Mouse (Mus musculus) embryo, embryonic 11.5 days (tissue): ENCODE measurements around the gene Dppa1.
A peak's percentile ranks its signal among the peaks of the same experiment; 100 is the strongest.
"Not testable (repeated sequence)": the region's sequence is repeated elsewhere in the genome, so short reads cannot be mapped to it uniquely, and the experiment has no call there.

Experiments
- DNase-seq: peaks from one replicate; pipeline ENCODE4 v3.0.0-alpha.2; 2012; ENCODE audit warnings: low read depth, low spot score

Gene Dppa1

GRCm38 (mm10) chr11:46629211-46629795, at the start of gene Dppa1:
Dppa1 (minus strand) TSS chr11:46629261.
- peak; percentile 3 for DNase-seq

- DNase-seq = no peak
Measured at GRCm38 (mm10) chr11:46667938-46668337, 38.9 kb upstream of the Dppa1 start.

GRCm38 (mm10) chr11:46667105-46667504, 38.0 kb upstream of the Dppa1 start:
- no peak for DNase-seq

GRCm38 (mm10) chr11:46665599-46666522, 36.8 kb upstream of the Dppa1 start:
- no peak for DNase-seq

GRCm38 (mm10) chr11:46663215-46663614, 34.2 kb upstream of the Dppa1 start:
- no peak for DNase-seq

GRCm38 (mm10) chr11:46652476-46652875, 23.4 kb upstream of the Dppa1 start:
- DNase-seq = no peak

GRCm38 (mm10) chr11:46649655-46650054, 20.6 kb upstream of the Dppa1 start:
- not testable (repeated sequence) for DNase-seq

- no peak for DNase-seq
Measured at GRCm38 (mm10) chr11:46644824-46645223, 15.8 kb upstream of the Dppa1 start.

GRCm38 (mm10) chr11:46636568-46636967, 7.5 kb upstream of the Dppa1 start:
- DNase-seq = no peak

- not testable (repeated sequence) for DNase-seq
Measured at GRCm38 (mm10) chr11:46635516-46635915, 6.5 kb upstream of the Dppa1 start.

GRCm38 (mm10) chr11:46631635-46632034, 2.6 kb upstream of the Dppa1 start:
- peak; percentile 19 for DNase-seq

GRCm38 (mm10) chr11:46620414-46621168, 8.5 kb downstream of the Dppa1 start:
- no peak for DNase-seq

GRCm38 (mm10) chr11:46619929-46620328, 9.1 kb downstream of the Dppa1 start:
- DNase-seq = no peak

GRCm38 (mm10) chr11:46592416-46592815, 36.6 kb downstream of the Dppa1 start:
- DNase-seq = no peak

- DNase-seq = no peak
Measured at GRCm38 (mm10) chr11:46582741-46583140, 46.3 kb downstream of the Dppa1 start.

GRCm38 (mm10) chr11:46580428-46580827, 48.6 kb downstream of the Dppa1 start:
- no peak for DNase-seq

GRCm38 (mm10) chr11:46578771-46579281, 50.2 kb downstream of the Dppa1 start:
- DNase-seq = no peak

GRCm38 (mm10) chr11:46571327-46571726, 57.7 kb downstream of the Dppa1 start, which contains the start of gene BC053393:
BC053393 (plus strand) TSS chr11:46571536.
- no peak for DNase-seq

GRCm38 (mm10) chr11:46569107-46569506, 60.0 kb downstream of the Dppa1 start:
- no peak for DNase-seq

- no peak for DNase-seq
Measured at GRCm38 (mm10) chr11:46565967-46566366, 63.1 kb downstream of the Dppa1 start.

- no peak for DNase-seq
Measured at GRCm38 (mm10) chr11:46564671-46565070, 64.4 kb downstream of the Dppa1 start.

- DNase-seq = no peak
Measured at GRCm38 (mm10) chr11:46561096-46561495, 68.0 kb downstream of the Dppa1 start.
